Mouse (Mus musculus) spleen, postnatal 4 days (tissue): ENCODE data around the gene Il17rb.

Experiments
- DNase-seq, 2 experiments: peaks; one replicate each; pipeline ENCODE4 v3.0.0; 2022; ENCODE audit warnings: low spot score in 2 of 2

Il17rb gene

GRCm38 (mm10) chr14:30016666-30017065, 8.0 kb upstream of the Il17rb start:
- no peak for DNase-seq

GRCm38 (mm10) chr14:30015008-30015407, 6.3 kb upstream of the Il17rb start:
- no peak for DNase-seq

GRCm38 (mm10) chr14:30014487-30014886, 5.8 kb upstream of the Il17rb start:
- no peak for DNase-seq

- DNase-seq = no peak
These were observed 3.3 kb upstream of the Il17rb start for GRCm38 (mm10) chr14:30011886-30012560.

GRCm38 (mm10) chr14:30009864-30010560, 1.3 kb upstream of the Il17rb start:
- DNase-seq = no peak

- no peak for DNase-seq
These were observed 9.3 kb downstream of the Il17rb start for GRCm38 (mm10) chr14:29999475-29999811.

- no peak for DNase-seq
These were observed 9.8 kb downstream of the Il17rb start for GRCm38 (mm10) chr14:29998747-29999474.

- DNase-seq = no peak
These were observed 11.4 kb downstream of the Il17rb start for GRCm38 (mm10) chr14:29997345-29997744.

GRCm38 (mm10) chr14:29996000-29996751, 12.5 kb downstream of the Il17rb start:
- DNase-seq = no peak

- no peak for DNase-seq
These were observed 13.7 kb downstream of the Il17rb start for GRCm38 (mm10) chr14:29994976-29995375.

GRCm38 (mm10) chr14:29988337-29988736, 20.4 kb downstream of the Il17rb start:
- DNase-seq = no peak

- no peak for DNase-seq
These were observed 21.0 kb downstream of the Il17rb start for GRCm38 (mm10) chr14:29987739-29988138.

- DNase-seq = no peak
These were observed 21.4 kb downstream of the Il17rb start for GRCm38 (mm10) chr14:29987276-29987675.

GRCm38 (mm10) chr14:29986096-29986495, 22.6 kb downstream of the Il17rb start:
- no peak for DNase-seq

GRCm38 (mm10) chr14:29980447-29981205, 28.1 kb downstream of the Il17rb start:
- DNase-seq = no peak

GRCm38 (mm10) chr14:29978254-29979204, 30.2 kb downstream of the Il17rb start, which contains the start of gene Actr8:
TSS of gene Actr8 (plus strand) at chr14:29978337.
- DNase-seq = peak; percentile 88 to 95

- no peak for DNase-seq
These were observed 31.8 kb downstream of the Il17rb start for GRCm38 (mm10) chr14:29976927-29977326.

GRCm38 (mm10) chr14:29971993-29972392, 36.7 kb downstream of the Il17rb start:
- no peak for DNase-seq

GRCm38 (mm10) chr14:29971446-29971845, 37.2 kb downstream of the Il17rb start:
- DNase-seq = no peak
